Mouse (Mus musculus) cerebral cortex, adult 2 months (tissue): Measurements from ENCODE around the gene Slx4ip.

Source experiments
- WGBS: fragments of 180-500 bp; shearing (Covaris S2); methylation state at CpG from one replicate; pipeline ENCODE4 v1.1.7; 2018; 5-methylcytosine and 5-hydroxymethylcytosine counted together

Gene Slx4ip

DNA sequence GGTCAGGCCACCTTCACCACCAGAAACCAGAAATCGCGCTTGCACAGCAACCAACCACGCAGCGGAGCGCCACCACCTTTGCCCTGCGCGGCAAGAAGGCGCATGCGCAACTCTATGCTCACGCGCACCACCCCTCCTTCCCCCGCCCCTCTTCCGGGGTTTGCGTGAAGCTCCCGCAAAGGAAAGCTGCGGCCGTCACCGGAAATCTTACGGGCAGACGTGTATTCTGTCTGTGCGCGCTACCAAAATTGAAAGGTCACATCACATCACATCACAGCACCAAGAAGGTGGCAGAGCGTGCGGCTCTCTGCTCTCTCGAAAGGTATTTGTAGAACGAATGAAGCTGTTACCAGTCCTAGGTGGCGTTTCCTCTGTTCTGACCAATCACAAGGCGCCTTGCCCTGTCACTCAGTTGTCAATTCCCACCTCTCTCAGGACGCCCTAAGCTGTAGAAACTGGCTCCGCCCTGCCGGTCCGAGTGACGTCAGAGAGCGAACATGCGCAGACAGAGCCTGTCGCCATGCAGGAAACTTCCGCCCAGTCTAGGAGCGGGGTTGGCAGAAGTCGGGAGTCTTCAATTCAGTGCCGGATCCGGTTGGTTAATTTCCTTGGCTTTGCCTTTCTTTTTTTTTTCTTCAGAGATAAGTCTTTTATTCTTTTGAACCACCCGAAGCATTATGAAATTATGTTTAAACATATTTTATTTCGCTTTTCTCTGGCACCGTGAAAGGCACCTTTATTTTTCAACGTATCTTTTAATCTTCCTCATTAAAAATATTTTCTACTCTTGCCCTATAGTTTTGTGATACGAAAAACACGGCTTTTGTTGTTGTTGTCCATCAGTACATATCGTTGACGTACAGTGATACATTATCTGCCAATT lies at the start of gene Slx4ip, which contains the start of the genes AL731706.1 and Mkks:
Slx4ip (plus strand) TSS at position 151 of the 883 bp plus-strand sequence.
AL731706.1 (minus strand) TSS at position 322 of the 883 bp plus-strand sequence.
Mkks (minus strand) TSS at position 322 of the 883 bp plus-strand sequence.
- WGBS, result under 1% methylated on average over 49 of the region's 49 CpGs

DNA sequence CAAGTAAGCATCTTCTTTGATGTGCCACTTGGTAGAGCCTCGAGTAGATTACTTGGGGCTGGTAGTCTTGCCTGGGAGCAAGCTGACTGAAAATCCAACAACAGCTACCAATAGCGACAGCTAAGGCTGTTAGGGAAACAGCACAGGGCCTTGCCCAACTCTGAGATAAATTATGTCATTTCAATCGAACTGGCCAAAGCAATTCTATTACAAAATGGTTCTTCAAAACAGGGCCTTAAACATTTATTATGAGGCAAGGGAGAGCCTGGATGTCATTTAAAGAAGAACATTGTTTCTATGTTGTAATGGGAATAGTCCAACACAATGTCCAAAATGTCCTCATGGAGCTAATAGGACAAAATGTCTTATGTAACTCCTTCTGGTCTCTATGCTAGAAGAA lies 40.7 kb upstream of the Slx4ip start:
- 81% methylated on average over 3 of the region's 3 CpGs for WGBS

DNA sequence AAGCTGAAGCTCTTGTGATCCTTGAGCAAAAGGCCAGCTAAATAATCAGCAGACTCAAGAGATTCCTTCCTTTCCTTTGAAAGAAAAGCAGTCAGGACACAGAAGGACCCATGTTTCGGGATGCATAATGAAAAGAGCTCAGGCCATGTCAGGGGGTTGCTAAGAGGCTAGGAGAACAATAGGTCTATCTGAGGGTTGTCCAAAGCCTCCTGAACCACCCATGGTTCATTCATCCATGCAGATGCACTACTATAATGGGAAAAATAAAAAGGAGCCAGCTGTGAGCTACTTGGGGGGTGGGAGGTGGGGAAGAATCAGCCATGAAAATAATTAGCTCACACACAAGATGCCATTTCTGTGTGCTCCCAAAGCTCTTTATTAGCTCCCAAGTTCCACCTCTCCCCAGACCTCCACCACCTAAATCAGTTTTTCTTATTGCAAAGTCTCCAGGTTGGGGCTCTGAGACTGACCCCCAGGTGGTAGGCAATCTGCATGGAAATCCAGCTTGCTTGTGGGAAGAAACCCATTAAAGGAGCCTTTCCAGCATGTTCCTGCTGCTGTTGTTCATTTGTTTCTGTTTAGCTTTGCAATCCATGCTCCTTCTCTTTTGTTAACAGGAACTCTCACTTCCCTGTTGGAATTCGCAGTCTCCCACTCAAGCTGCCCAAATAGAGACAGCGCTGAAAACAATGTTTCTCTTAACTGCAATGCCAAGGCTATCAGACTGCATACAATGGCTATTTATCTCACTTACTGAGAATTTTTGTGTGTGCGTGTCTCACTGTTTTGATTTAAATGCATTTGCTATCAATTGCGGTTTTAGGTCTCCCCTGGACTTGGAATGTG lies 36.3 kb upstream of the Slx4ip start:
- 42% methylated on average over 5 of the region's 5 CpGs for WGBS

DNA sequence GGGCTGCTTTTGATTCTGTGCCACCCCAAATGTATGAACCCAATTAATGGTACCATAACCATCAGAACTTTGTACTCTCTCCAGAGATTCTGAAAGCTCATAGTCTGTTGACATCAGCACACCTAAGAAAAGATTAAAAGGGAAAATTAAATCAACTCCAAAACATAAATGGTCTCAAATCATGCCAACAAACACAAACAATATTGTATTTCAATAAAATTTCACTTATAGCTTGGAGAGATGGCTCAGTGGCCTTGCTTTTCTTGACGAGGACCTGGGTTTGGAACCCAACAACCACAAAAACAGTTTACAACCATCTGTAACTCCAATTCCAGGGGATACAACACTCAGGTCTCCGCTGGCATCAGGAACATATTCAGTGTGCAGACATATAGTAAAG lies 5.4 kb upstream of the Slx4ip start, which contains the start of gene AL731706.2:
AL731706.2 (minus strand) TSS at position 101 of the 400 bp plus-strand sequence.
- 94% methylated on average over 2 of the region's 2 CpGs for WGBS

DNA sequence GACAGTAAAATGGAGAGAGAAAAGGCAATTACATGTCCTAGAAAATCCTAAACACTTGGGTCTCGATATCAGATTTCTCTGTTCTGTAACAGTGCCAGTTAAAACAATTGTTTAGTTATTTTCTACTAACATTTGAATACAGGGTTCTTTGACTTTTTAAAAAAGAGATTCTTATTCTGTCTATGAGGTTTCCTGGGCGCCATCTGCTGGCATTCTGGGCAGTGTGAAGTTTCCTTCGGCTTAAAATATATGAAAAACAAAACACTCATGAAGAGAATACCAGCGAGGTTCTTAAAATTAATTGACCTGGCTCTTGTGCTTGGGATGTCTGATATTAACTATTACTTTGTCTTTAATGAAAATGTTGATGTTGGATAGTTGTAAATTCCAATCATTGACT lies 4.2 kb upstream of the Slx4ip start:
- WGBS, result 15% methylated on average over 4 of the region's 4 CpGs

DNA sequence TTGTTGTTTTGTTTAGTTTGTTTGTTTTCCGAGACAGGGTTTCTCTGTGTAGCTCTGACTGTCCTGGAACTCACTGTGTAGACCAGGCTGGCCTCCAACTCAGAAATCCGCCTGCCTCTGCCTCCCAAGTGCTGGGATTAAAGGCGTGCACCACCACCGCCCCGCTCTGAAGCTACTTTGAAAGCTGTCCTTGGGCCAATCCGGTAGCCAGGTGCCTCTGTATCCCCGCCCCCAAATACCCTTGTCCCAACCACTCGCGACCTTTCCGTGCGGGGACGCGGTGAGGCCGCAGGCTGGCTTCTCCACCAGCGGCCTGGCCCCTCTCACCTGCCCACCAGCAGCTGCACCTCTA lies 326 bp upstream of the Slx4ip start:
- WGBS, result 4% methylated on average over 15 of the region's 15 CpGs

DNA sequence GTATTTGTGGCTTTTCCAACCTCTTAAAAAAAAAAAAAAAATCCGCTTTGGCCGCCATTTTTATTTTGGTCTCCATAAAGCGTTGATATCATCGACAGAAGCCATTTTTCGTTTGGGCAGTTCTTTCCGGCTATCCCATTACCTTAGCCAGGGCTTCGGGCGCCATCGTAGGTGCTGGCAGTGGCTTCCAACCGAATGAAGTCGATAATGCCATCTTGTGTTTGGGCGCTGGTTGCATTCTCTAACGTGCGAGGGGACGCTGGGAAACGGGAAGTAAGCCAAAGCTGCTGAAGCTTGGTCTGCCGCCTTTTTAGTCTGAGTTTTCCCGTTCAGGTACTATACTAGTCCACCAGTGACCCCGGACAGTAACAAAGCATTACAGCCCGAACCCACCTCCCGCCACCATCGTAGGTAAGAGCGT lies 943 bp downstream of the Slx4ip start:
- under 1% methylated on average over 23 of the region's 23 CpGs for WGBS

DNA sequence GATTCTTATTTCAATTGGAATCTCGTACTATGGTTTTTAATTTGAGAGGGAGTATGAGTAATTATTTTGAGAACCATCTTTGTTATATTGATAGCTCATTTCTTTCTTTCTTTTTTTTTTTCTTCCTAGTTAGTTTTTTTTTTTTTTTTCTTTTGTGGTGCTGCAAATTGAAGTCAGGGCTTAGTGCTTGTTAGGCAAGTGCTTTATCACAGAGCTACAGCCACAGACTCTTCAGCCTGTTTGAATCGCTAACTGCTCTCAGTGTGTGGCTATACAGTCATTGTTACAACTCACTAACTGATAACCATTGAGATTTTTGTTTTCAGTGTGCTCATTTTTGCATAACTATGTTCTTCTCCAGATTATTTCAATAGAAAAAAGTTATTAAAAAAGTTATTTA lies 3.5 kb downstream of the Slx4ip start:
- 73% methylated on average over 2 of the region's 2 CpGs for WGBS

DNA sequence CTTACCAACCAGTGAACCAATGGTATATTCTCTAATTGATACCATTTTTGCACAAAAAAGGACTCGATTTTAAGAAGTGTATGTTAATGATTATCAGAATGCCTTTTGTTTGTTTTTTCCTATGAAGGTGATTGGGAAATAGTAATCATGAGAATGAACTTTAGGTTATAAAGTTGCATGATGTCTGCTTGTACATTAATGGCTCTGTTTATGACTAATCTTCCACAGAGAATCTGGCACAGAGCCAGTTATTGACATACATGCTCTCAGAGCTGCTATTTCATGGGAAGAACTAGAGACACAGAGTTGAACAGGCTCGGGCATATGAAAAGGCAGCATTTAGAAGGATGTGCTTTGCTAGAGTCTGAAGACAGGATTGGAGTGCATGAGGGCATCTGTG lies 5.1 kb downstream of the Slx4ip start:
- 74% methylated on average over 2 of the region's 2 CpGs for WGBS

DNA sequence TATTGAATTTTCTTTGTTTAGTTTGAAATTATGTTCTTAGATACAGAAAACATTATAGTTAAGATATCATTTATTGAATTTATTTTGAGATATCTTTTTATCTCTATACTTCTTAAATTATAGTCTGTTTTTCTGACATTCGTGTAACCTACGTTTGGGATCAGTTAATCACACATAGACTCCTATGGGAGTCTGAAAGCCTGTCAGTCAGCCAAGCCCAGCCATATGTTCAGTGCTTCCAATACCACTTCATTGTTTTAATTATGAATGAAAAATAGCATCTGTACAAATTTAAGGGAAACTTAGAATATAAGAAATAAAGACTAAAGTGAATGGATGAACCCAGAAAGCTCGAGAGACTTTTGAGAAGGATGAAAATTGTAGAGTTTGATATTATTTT lies 17.6 kb downstream of the Slx4ip start:
- WGBS, result 76% methylated on average over 3 of the region's 3 CpGs

DNA sequence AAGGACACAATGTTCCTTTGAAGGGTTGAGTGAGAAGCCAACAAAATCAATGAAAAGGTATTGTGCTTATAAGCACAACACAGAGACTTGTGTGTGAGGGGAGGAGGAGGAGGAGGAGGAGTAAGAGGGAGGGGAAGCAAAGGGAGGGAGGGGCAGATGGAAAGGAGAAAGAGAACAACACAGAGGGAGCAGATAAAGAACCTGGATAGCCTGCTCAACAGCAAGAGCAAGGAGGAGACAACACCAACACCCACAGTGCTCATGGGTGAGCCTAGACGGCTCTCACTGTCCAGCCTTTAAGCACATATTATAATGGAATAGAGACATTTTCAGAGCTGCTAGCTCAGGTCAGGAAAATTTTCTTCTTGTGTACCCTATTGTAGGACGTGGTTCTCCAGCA lies 18.3 kb downstream of the Slx4ip start:
- 86% methylated on average over 2 of the region's 2 CpGs for WGBS

DNA sequence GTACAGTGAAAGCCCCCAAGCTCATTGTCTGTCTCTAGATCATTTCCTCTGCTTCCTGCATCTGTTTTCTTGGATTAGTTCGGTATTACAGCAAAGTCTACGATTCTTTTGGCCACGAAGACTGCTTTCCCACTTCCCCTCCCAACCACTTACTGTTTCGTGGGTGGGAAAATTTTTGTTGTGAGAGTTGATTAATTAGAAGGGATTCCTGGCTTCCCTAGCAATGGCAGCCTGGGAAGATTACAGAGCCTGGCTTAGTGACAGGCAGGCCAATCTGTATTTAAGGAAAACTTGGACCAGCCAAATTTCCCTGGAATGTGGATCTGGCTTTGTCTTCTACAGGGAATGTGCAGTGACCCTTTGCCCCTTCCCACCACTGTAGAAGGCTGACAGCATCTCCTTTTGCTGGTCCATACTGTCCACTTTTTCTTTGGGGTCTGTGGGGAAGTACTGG lies 21.0 kb downstream of the Slx4ip start:
- WGBS, result 55% methylated on average over 4 of the region's 4 CpGs

DNA sequence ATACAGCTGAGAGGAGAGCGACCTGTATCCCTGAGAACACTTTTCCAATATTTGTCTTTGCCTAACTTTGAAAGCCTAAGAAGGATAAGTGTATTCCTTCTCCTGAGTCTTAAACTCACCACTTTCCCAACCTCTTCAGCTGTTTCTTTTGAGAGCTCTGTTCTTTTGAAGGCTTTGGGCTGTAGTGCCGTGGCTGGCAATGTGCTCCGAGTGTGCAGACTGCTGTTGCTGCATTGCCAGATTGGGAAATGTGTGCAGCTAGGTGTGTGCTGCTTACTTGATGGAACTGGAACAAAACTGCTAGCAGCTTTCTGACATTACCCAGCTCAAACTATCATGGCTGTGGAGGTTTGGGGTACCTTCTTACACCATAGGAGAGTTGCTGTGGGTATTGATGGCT lies 22.0 kb downstream of the Slx4ip start:
- WGBS, result 78% methylated on average over 3 of the region's 3 CpGs

DNA sequence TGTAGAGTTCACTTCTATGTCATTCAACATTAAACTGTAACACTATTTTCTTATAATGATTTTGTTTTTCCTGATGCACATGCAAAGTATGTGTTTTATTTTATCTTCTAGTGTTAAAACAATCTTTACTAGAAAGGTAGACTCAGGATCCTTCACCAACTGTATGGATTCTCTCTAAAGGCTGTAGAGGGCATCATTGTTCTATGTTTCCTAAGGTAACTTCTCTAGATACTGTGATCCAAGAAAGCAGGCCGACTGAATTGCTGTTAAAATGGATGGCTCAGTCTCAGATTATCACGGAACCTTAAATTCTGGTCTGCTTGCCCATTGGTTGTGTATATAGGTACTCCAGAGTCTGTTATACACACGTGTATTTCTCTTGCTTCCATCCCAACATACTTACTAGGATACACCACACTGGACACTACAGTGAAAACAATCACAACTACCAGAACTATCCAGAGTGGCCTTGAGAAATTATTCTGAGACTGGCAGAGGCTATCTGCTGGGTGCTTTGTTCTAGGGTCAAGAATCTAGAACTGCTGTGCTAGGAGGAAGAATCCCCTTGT lies 23.4 kb downstream of the Slx4ip start:
- WGBS, result 16% methylated on average over 3 of the region's 3 CpGs

DNA sequence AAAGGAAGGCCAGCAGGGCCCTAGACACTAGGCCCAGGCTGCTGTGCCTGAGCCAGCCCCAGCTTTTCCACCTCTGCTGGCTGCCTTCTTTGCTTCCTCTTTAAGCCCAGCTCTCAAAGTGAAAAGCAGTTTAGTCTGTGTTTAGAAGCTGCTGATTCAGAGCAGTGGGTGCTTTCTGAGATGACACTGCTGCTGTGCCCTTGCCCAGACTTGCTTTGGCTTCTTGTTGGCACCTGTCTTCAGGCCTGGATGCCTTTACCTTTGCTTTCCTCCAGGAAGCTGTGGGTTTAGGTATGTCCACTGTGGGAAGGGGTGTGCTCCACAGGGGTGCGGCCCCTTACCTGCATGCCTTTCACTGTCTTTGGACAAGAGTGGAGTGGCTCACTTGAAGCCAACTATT lies 28.4 kb downstream of the Slx4ip start:
- 100% methylated on average over 1 of the region's 1 CpGs for WGBS

DNA sequence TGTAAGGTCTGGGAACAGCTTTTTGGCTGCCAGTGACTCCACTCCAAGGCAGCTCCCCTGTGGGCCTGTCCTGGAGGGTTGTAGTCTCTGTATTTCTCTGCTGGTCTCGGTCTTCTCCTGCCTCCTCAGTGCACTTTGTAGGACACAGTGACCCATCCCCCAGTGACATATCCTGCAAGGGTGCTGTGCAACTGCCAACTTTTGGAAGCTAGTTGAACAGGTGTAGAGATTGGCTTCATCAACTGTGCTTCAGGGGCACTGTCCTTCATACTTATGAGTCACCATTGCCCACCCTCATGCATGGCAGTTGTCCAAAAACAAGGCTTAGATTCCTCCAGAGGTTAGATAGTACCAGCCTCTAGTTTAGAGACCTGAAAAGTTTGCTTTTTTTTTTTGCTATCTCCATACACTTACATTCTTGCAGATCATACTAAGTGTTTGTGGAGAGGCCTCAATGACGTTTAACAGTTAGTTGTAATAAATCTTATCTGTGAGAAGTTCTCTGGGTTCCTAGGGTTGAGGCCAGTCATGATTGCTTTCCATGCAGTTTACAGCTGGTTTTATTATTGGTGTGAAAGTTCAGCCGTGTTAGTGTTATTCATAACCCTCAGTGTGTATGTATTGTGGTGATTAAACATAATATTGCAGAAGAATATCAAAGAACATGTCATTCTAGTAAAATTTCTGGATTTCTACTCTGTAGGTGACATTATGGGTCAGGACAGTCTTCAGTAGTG lies 29.4 kb downstream of the Slx4ip start:
- WGBS, result 84% methylated on average over 3 of the region's 3 CpGs

DNA sequence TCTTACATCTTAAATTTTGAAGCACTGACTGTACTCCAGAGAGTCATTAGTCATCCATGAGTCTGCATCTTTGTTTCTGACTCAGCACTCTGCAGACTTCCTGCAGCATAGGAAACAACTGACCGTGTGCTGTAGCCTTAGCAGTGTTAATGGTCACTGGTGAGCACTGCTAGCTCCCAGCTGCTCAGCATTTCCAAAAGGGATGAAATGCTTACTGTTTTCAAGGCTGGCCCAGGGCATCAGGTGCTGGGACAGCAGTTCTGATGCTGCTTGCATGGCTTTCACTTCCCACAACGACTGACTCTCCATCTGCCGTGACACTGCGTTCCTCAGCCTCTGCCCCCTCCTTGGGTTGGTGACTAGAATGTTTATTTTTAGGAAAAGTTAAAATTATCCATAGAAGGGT lies 30.0 kb downstream of the Slx4ip start:
- 23% methylated on average over 4 of the region's 4 CpGs for WGBS

DNA sequence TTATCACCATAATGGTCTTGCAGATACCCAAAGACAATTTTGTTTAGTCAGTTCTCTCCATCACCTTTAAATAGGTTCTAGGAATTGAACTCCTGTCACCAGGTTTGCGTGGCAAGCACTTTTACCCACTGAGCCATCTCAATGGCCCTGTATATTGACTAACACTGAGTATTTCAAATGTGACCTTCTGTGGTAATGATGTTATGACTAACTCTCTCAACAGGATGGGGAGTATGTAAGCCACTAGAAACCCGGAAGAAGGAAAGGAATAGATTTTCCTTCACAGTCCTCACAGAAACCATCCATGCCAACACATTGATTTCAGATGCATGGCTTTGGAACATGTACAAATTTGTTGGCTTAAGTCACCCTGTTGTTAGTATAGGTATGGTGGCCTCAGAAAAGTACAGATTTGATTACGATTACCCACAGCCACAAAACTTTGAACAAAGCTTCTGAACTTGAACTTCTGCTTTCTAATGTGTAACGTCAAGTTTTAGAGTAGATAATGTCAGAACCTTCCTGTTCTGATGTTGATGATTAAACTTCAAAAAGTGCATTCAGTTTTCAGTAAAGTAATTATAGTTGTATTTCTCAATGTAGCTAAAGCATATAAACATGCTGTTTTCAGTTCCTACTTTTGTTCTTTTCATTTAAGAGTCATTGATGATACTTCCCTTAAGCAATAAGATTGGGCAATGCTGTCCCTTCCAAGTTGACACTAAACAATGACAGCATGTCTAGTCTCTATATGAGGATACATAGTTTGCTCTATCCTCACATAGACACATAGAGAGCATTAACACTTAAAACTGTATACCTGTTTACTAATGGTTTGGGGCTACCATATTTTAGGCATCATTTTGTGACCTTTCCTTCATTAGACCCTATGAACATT lies 45.6 kb downstream of the Slx4ip start:
- WGBS, result 87% methylated on average over 4 of the region's 4 CpGs

DNA sequence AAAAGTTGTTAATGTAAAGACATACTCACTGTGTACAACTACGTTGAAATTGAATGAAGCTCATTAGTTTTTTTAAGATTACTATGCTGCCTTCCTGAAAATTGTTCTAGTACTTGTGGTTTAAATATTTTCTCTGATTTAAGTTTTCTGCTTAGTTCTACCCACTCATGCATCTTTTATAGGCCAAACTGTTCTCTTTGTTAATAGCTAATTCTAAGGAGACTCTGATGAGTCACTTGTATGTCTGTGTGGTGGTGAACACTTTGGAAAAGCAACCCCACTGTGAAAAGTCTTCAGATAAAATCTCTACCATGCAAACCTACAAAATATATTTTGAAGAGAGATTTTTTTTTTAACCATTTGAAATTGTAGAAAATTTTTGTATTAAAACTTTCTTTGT lies 47.2 kb downstream of the Slx4ip start:
- 64% methylated on average over 1 of the region's 1 CpGs for WGBS

DNA sequence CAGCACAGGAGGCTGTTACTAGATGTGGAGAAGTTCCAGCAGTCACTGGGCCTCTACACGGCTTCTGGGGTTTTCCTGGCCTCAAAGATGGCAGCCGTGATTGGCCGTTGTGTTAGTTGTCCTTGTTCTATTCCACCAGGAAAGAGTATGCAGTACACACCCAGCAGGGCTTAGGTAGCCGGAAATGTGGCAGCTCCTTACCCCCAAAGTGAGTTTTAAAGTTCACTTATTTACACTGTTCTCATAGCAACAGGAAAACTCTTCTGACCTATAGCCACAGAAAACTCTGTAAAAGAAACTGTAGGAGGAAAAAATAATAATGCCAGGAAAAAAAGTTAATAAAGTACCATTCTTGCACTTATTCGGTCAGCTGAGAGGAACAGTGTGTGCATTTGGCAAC lies 55.3 kb downstream of the Slx4ip start:
- 87% methylated on average over 5 of the region's 5 CpGs for WGBS
